Mouse (Mus musculus) liver, adult 2 months (tissue): ENCODE measurements around the gene Grwd1.

Experiments used
- CTCF ChIP-seq: fragments of 200-500 bp; IDR thresholded peaks from 2 replicates; pipeline ENCODE4 v1.5.1; 2011; ENCODE audit warnings: low read depth, low read length, control low read depth
- POLR2A ChIP-seq: fragments of 200-500 bp; IDR thresholded peaks from 2 replicates; pipeline ENCODE4 v1.6.1; 2011; ENCODE audit warnings: low read length, control low read depth; ENCODE audit not compliant: insufficient read depth; ENCODE audit errors: extremely low read depth

- TF ChIP-seq CTCF (no peak), POLR2A (no peak)
These were observed 17.8 kb downstream of the Grwd1 start for GRCm38 (mm10) chr7:45812921-45813320.
